Mouse (Mus musculus): ENCODE measurements around the gene Tiprl. TPM values are rescaled to one million over a fixed set of nuclear protein-coding genes. Genes with fewer than 3 reads are reported as not detected.

The Tiprl gene
- total RNA-seq, 1 experiment from 2014 or later, result 80.1 TPM

DNA sequence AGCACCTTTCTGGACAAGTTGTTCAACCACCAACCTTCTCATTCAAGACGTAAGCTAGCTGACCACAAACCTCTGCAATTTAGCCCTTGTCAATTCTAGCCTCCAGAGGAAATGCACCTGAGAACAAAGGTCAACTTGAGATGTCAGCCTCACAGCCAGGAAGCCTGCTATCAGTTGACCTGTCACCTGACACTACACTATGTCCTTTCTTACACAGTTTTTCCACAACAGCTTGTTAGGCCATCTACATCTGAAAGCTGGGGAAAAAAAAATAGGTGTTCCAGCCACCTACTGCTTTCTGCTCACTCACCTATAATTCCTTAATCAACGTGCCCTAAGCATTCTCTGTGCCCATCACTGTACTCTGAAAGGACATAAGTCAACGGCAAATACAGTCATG, 52.6 kb downstream of the Tiprl start:
- ATAC-seq (replicated peaks; ENCODE audit: low read depth, poor library complexity, severe bottlenecking), result no peak

DNA sequence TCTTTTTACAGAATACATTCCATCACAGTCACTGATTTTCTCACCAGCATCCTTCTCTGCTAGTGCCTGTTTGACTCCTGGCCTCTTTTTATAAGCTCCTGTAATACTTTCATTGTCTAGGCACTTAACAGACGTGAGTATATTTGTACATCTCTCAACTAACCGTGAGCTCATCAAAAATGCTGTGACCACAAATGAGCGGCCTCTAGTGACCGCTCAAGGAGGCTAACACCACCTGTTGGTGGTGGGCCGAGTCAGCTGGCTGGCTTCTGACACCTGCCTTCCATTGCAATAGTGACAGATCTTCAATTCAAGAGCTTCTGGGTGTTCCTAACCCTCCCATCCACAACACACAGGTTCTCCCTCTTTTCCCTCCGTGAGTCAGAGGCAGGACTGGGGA, 53.4 kb downstream of the Tiprl start:
- no peak for ATAC-seq (replicated peaks; ENCODE audit: low read depth, poor library complexity, severe bottlenecking)

DNA sequence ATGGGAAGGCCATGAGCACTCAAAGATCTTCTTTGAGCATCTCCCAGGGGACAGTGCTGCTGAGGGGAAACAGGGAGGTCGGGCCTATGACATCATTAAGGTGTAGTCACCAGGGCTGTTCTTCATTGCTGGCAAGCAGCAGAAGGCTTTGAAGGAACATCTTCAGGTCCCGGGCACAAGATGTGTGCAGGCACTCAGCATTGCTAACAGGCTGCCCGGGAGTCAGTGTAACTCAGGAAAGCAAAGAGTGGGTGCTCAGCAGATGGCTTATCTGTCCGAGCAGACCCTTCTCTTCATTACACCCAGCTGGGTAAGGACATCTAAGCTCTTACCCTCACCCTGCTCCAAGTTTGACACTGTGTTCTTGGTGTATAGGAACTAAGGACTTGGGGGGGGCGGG, 57.5 kb downstream of the Tiprl start:
- no peak for ATAC-seq (replicated peaks; ENCODE audit: low read depth, poor library complexity, severe bottlenecking)

DNA sequence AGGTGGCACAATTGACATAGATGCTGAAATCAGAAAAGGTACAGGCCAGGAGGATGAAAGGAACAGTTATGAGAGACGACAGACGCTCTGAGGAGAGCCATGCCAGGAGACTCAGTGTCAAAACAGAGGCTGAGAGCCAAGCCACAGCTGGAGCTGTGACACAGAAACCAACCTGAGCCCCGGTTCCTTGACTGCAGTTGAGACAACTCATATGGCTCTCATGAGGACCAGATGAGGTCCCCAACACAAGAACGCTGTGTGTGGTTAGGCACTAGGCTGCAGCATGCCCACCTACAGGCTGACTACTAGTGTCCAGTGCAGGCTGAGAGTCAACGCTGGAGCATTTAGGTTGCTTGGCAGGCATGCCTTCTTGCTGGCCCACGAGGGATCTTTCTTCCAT, 58.7 kb downstream of the Tiprl start:
- ATAC-seq (replicated peaks; ENCODE audit: low read depth, poor library complexity, severe bottlenecking), result no peak

DNA sequence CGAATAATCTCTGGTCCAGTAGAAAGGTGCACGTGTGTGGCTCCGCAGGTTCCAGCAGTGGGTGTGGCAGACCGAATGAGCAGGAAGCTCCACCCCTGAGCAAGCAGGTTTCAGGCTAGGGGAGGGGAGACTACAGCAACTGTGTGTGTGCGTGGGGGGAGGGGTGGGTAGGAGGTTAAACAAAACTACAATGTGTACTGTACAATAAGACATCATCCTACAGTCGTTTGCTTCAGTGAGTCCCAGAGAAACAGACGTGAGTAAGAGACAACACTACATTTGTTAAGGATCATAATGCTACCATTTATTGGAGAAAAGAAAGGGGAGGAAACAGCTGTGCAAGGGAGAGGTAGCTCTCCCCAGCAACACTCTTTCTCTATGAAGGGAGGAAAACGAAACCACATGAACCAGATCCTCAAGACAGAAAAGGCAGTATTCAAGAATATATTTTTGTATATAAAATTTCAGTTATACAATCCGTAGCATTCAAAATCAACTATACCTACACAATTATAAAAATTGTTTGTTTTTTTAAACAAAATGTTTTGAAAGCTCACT, 62.7 kb downstream of the Tiprl start:
- no peak for ATAC-seq (replicated peaks; ENCODE audit: low read depth, poor library complexity, severe bottlenecking)

DNA sequence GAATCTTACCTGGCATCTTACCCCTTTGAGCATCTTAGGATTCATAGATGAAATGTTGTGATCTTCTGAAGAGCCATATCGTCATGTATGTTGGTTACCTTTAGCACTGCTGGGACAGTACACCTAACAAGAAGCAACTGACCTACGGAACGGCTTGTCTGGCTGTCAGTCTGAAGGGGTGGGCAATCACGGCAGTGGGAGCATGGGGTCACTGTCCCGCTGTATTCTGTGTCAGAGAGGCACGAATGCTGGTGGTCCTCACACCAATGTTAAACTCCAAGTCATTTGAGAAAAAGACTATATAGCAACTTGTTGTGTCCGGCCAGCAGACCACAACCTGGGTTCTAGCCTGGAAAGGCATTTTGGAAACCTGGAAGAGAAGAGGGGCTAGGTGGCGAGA, 65.5 kb downstream of the Tiprl start:
- no peak for ATAC-seq (replicated peaks; ENCODE audit: low read depth, poor library complexity, severe bottlenecking)

DNA sequence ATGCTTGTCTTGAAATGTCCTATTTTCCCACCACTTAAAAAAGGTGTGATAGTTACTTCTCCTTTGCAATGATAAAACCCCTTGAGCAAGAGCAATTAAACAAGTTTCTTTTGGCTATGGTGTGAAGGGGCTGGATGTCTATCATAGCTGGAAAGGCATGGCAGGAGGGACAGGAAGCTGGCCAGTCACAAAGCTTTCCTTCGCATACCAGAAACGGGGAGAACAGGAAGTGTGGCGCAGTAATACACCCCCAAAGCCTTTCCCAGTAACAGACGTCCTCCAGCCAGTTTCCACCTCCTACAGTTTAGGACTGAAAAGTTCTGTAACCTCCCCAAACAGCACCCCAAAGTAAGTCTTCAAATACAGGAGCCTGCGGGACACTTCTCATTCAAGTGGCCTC, 66.6 kb downstream of the Tiprl start:
- ATAC-seq (replicated peaks; ENCODE audit: low read depth, poor library complexity, severe bottlenecking), result peak; percentile 52; the same call in 1 of the 2 replicates

DNA sequence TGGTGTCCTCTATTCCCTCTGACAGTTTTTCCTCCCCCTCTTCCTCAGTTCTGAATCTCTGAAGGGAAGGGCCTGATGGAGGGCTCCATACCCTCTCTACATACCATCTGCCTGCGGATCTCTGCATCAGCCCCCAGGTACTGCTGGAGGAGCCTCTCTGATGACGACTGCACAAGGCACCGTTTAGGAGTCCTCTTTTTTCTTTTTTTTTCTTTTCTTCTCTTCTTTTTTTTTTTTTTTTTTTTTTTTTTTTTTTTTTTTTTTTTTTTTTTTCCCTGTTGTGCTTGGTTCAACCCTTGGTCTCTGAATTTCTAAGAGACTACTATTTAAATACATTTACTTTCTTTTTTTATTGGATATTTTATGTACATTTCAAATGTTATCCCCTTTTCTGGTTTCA, 67.3 kb downstream of the Tiprl start:
- ATAC-seq (replicated peaks; ENCODE audit: low read depth, poor library complexity, severe bottlenecking), result no peak

DNA sequence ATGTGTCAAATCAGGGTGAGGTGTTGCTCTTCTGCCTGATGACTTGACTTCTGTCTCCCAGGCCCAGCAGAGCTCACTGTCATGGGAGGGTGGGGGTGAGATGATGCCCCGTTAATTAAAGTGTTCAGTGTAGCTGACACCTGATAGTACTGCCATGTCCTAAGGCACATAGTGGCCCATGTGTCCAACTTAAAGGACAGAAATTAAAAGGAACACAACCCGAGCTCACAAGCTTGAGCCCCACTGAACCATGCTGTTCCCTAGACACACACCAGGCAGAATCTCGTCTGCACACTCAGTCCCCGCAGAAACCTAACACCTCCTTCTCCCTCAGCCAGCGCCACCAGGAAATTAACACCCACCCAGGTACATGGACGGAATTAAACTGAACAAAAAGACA, 71.9 kb downstream of the Tiprl start:
- ATAC-seq (replicated peaks; ENCODE audit: low read depth, poor library complexity, severe bottlenecking), result no peak

Other genes starting within 250 kb of the Tiprl start
- gene Tbx19, start 76.2 kb downstream of the Tiprl start, total RNA-seq (2017), result not detected in 2 replicates
- 30.9 and 31.8 TPM in 2 replicates for gene Sft2d2, start 42.6 kb downstream of the Tiprl start, total RNA-seq (2017)
- 0.64 and 1.1 TPM in 2 replicates for gene Gpr161, start 58.8 kb upstream of the Tiprl start, total RNA-seq (2017)
- gene Dcaf6, start 223.5 kb upstream of the Tiprl start, total RNA-seq (2017), result 13.2 and 14.7 TPM in 2 replicates
- 63.1 and 72.4 TPM in 2 replicates for gene Mpc2, start 223.6 kb upstream of the Tiprl start, total RNA-seq (2017)
- not detected in 2 replicates for gene Adcy10, start 248.2 kb upstream of the Tiprl start, total RNA-seq (2017)

All from common myeloid progenitor, adult 5-6 weeks (primary cell).